Mouse (Mus musculus): ENCODE measurements around the gene Cd101.

DNA sequence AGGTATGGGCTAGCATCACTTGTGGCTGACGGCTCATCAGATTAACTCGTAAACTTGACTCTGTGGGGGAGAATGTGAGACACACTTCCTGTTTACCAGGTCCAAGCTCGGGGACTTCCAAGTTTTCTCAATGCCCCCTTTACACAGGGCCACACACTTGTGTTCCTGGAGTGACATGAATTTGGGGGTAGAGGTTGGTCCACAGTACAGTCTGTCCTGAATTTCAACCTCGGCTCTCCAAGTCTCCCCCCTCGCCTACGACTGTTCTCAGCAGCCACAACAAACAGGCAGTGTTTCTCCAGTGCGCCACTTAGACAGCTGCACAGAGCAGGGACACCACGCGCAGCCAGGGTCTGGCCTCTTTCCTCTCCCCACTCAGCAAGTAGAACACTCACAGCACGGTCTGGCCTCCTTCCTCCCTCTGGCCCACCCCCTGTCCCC lies 17.2 kb downstream of the Cd101 start:
- TF ChIP-seq CTCF (IDR thresholded peaks at IDR 0.05; ENCODE audit: control insufficient read depth, insufficient read depth, low read length) (no peak), POLR2A (IDR thresholded peaks at IDR 0.05; ENCODE audit: borderline replicate concordance, control insufficient read depth, low read depth, low read length) (no peak)

Measured in bone marrow, adult 2 months (tissue).